Mouse (Mus musculus) 3134 (cell line): ENCODE data around the gene Tmem203.
A peak's percentile ranks its signal among the peaks of the same experiment; 100 is the strongest.
"Not testable (repeated sequence)": the region's sequence is repeated elsewhere in the genome, so short reads cannot be mapped to it uniquely, and the experiment has no call there.

Experiments used
- DNase-seq: peaks from one replicate; pipeline ENCODE4 v3.0.0-alpha.2; 2011; ENCODE audit warnings: low spot score; ENCODE audit not compliant: insufficient read length; ENCODE audit errors: extremely low read depth

Gene Tmem203

DNA sequence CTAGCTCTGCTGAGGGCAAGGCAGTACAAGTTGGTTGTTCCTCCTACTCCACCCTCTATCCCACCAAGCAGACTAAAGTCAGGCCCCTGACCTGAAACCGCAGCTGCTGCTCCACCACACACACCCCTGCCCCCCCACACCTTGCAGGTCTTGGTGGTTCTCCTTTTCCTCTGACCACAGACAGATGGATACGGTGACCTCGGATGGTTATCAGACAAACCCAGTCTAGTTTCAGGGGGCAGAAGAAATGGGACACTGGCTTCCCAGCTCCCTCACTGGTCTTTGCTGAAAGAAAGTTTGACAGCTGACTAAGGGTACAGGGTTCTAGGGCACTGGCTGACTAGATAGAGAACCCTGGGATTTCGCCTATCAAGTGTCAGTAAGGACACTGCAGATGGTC, 21.8 kb upstream of the Tmem203 start:
- DNase-seq = no peak

DNA sequence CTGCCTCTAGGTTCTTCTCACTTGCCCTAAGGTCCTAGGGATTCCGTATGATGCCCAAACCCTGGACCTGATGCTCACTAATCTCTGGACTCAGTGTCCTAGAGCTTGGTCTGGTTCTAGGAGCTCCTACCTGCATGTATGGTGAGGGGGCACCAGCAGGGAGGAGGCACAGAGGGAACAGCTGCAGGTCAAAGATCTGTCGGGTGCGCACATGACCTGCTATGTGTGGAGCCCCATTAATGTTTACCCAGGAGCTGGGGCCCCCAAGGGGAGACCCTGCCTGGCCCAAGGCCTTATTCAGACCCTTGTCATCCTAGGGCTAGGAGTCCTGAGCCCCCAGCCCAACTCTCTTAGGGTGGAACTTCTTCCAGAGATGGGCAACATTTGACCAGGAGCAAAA, 21.2 kb upstream of the Tmem203 start, which contains the start of gene Slc34a3:
Gene Slc34a3 (minus strand): TSS at position 315 of the 400 bp plus-strand sequence.
- DNase-seq = no peak

DNA sequence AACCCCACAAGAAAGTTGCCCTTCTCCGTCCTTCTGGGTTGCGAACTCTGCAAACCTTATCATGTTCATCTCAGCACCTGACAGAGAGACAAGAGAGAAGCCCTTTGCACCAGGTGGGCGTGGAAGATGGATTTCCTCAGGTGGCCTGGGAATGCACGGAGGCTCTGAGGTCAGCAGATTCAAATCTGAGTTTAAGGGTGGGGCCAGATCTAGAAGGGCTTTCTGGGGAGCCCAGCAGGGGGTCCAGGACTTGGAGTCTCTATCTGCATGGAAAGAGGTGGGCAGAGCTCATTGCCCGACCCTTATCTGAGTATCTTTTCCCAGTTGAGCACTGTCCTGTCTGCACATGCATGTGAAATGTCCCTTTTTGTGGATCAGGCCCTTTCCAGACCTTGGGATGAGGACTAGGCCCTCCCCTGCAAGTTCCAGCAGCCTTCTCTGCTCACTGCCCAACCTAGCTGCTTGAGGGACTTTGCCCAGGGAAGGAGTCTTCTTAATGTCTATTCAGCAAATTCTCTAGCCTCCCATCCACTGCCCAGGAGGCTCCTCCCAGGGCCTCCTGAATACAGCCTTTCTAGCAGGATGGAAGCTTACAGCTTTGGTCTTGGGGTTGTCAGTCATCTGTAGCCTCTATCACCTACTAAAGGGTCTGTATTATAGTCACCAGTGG, 20.6 kb upstream of the Tmem203 start:
- no peak for DNase-seq

DNA sequence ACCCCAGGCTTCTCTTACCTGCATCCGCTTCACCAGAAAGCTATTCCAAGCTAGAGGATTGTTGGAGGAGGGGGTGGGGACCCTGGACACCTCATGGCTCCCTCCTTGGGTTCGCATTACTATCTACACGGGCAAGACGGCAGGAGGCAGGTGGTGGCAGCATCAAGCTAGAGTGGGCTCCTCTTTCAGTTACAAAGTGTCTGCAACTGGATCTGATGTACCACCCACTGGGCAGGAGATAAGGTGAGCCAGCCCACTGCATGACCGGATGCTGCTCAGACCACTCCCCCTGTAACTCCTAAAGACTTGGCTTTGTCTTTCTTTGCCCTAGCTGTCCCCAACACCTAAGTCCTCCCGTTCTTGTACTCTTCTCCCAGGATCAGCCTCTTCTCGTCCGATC, 18.6 kb upstream of the Tmem203 start, which contains the start of gene Rnf224:
Gene Rnf224 (minus strand): TSS at position 174 of the 400 bp plus-strand sequence.
- no peak for DNase-seq

DNA sequence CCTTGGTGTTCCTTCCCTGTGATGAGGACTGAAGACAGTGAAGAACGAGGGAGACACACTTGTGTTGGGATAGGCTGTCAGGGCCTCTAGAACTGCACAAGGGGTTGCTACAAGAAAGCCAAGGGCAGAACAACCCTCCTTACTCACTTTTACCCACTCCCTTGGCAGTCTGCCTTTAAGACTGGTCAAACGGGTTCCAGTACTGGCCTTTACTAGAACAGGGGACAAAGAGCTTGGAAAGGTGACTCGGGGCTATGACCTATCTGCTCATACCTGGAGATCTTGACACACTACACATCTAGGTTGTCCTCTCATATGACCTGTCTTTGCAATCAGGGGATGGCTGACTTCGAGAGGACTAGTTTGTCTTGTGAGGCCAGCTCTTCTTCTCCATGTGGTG, 17.7 kb upstream of the Tmem203 start:
- DNase-seq = no peak

DNA sequence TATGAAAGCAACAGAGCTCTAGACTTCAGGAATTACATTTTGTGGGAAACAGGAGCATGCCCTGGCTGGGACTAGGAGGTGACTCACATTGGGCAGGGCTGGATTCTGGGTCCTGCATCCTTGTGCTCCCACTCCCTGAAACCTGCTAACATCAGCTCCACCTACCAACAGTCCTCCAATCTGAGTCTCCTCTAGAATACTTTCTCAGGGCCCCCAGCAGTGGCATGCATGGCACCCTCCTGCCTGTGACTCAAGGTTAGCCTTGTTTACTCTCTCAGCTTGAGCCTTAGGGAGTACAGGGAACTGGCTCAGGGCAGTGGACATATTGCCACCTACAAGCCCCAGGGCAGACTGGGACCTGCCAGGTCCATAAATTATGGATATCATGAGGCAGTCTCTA, 17.1 kb upstream of the Tmem203 start:
- DNase-seq = no peak

DNA sequence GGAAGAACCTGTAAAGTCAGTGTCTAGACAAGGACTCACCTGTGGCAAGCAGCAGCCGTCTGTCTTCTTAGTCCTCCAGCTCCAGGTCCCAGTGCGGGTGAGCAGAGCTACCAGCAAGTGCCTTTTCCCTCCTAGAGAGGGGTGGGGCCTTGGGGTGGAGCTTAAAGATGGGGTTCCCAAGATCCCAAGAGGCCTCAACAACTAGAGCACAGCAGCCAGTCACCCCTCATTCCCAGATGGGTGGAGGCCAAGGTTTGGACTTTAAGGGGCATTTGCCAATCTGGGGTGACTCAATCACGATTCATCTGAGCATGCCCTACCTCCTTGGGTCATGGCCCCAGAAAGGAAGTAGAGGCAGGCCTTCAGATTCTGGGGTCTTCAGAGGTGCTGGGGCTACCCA, 15.5 kb upstream of the Tmem203 start:
- DNase-seq = no peak

DNA sequence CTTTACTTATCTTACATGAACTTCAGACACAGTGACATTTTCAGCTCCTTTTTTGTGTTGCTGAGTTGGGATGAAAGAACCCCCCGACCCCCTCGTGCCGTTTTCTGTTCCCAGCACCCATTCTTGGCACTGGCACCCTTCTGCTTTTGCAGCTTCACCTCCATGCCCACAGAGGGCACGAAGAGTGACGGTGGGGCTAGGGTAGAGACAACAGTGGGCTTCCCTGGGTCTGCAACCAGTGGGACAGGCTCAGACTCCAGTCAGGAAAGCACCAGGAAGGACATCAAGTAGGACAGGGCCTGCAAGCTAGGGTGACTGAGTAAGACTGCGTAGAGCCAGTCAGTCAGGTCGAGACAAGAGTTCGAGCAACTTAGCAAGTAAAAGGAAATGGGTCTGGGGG, 14.9 kb upstream of the Tmem203 start:
- DNase-seq = no peak

DNA sequence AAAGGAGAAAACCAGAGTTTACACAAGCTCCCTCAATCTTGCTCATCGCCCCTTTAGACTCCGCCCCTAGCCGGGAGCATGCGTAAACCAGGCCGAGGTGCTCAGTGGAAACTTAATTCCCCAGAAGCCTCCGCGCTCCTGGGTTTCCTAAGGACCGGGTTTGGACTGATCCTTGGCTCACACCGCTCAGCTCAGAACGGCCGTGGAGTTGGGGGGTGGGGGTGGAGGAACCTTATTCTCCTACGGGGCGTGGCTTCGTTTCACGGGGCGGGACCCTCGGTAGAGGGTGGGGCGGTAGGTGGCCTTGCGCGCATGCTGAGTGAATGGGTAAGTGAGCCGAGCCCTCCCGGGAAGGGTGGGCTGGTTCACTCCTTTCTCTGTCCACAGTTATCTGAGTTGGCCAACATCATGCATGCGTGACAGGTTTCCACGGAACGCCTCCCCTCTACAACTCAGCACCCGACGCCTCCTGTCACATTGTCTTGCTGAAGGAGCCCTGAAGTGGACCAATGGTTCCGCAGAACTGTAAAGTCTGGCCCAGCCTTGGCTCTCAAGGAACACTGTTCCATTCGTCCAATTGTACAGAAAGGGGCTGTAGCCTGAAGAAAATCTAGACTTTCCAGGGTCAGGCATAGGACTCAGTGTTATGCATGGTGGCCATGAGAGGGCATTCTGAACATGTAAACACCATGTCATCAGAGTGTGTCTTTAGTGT, 14.4 kb upstream of the Tmem203 start:
- DNase-seq = no peak

DNA sequence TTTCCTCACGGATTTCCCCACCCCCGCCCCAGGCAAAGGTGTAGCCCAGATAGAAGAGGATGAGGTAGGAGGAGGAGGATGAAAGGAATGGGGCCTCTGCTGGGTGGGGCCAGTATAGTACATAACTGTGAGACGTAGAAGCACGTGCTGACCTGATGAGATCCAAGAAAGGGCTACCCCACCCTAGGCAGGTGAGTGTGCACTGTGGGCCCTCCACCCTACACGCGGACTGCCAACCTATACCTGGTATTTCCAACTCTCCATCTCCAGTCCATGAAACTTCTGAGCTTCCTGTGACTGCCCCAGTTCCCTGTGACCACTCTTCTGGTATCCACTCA, 13.8 kb upstream of the Tmem203 start:
- no peak for DNase-seq

DNA sequence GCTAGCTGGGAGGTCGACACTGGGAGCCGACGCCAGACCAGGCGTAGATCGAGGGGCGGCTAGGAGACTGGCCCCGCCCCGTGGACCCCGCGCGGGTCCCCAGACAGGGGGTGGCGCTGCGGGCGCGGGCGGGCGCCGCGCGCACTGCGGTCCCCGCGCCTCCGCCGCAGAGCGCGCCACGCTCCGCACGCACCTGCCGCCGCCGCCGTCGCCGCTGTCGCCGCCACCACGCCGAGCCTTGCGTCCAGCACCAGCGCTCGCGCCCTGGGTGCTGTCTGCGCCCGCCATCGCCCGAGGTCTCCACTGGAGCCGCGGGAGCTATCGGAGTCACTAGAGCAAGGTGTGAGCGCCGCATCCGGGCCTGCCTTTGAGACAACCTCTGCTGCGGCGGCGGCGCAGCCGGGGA, 13.1 kb upstream of the Tmem203 start, which contains the start of the genes Rnf208 and Cysrt1:
Gene Rnf208 (plus strand): TSS at position 155 of the 406 bp plus-strand sequence.
Gene Cysrt1 (minus strand): TSS at position 352 of the 406 bp plus-strand sequence.
- DNase-seq = no peak

DNA sequence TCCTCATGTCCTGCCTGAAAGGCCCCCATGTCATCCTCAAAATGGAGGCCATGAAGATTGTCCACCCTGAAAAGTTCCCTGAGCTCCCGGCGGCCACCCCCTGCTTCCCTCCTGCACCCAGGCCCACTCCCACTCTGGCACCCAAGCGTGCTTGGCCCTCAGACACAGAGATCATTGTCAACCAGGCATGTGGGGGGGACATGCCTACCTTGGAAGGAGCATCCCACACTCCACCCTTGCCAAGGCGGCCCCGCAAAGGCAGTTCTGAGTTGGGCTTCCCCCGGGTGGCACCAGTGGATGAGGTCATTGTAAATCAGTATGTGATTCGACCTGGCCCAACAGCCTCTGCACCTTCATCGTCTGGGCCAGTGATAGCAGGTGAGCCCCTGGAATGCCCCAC, 11.9 kb upstream of the Tmem203 start:
- no peak for DNase-seq

DNA sequence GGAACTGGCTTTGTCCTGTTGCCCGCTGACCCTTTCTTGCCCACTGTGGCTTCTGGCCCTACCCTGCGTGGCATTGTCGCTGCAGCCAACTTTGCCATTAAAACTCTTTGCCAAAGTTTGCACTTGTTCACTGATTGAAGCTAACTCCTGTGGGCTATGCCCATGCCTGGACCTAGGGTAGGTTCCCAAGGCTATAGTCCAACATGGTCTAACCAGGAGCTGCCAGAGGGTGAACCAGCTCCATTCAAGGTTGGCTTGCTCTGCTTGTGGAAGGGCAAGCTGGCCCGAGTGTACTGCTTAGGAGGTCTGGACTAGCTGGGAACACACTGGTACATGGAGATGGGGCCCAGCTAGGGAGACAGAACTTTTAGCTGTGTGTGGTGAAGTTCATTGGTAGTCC, 11.1 kb upstream of the Tmem203 start:
- no peak for DNase-seq

DNA sequence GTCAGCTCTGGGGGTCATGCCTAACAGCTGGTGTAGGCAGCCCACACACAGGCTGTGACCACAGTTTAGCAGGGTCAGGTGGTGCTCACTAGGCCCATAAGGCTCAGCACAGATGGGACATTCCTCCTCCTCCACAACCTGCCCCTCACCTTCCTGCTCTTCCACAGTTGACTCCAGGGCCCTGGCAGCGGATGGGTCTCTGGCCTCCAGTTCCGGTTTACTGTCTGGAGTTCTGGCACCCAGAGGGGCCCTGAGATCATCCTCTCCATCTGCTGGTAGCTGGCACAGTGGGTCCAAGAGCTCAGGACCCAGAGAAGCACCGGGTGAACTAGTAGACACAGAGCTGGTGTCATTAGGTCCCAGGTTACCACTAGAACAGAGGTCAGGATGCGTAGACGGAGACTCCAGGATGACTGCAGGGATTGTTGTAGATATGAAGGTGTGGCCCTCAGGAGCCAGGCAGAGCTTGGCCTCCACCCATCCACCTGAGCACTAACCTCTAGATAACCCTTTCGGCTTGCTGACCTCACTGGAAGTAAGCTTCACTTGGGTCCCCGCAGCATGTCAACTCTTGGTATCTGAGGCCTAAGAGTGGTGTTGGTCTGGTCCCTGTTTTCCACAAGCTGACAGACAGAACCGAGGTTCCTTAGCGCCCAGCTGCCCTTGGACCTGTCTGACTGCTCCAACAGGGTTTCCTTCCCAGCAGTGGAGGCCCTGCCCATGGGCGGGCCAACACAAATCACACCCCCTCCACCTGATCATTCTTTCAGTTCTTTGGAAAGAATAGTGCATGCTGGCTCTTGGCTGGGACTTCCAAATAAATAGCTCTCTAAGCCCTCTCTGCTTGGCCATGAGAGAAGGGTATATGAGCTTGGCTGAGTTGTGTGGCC, 8.8 kb upstream of the Tmem203 start, which contains the start of gene AL732309.1:
Gene AL732309.1 (minus strand): TSS at position 681 of the 890 bp plus-strand sequence.
- DNase-seq = no peak

DNA sequence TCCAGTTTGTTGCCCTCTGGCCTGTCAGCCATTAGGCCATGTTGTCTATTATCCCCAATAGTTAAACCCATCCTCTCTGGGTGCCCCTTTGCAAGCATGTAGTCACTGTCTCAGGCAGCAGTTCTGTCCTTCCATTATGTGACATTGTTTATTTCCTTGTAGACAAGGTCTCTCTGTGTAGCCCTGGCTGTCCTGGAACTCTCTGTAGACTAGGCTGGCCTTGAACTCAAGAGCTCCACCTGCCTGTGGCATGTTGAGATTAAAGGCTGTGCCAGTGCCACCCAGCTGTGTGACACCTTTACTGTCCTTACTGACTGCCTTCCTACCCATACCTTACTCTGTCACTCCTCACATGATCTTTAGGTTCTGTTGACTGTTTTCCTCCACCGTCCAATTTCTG, 2.9 kb upstream of the Tmem203 start:
- DNase-seq = no peak

DNA sequence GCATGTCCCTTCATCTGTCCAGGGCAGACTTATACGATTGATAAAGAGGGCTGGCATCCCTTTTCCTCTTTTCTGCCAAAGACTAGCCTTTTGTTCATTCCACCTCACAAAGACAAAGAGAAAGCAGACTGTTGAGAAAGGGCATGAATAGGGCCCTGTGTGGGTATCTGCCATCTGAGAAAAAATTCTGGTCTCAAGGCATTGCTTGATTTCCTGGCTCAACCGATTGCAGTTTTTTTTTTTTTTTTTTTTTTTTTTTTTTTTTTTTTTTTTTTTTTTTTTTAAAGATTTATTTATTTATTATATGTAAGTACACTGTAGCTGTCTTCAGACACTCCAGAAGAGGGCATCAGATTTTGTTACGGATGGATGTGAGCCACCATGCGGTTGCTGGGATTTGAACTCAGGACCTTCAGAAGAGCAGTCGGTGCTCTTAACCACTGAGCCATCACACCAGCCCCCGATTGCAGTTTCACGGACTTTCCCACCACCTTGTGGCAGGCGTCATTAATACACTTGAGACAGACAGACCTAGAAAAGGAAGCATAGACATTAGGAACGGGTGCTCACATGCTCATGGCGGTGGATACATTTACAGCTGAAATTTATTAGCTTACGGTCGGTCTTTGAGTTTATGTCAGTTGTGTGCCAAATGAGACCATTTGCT, 1.3 kb downstream of the Tmem203 start:
- not testable (repeated sequence) for DNase-seq

DNA sequence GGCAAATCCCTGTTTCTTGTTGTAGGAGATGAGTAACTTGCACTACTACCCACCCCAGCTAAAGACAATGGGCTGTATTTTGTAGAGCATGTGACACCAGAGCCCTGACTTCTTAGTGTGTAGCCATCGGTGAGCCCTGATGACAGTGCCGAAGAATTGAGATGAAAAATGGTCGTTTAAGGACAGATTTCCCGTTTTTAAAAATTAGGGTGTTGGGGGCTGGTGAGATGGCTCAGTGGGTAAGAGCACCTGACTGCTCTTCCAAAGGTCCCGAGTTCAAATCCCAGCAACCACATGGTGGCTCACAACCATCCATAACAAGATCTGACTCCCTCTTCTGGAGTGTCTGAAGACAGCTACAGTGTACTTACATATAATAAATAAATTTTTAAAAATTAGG, 2.0 kb downstream of the Tmem203 start:
- DNase-seq = not testable (repeated sequence)

DNA sequence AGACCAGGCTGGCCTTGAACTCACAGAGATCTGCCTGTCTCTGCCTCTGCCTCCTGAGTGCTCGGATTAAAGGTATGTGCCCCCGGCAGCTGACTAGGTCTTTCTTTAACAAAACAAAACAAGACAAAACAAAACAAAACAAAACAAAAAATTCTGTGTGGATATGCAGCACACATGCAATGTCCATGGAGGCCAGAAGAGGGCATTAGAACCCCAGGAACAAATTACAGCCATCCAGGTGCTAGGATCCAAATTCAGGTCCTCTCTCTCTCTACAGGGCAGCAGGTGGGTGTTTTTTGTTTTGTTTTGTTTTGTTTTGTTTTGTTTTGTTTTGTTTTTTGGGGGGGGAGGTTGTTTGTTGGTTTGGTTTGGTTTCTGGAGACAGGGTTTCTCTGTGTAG, 3.6 kb downstream of the Tmem203 start:
- DNase-seq = no peak

DNA sequence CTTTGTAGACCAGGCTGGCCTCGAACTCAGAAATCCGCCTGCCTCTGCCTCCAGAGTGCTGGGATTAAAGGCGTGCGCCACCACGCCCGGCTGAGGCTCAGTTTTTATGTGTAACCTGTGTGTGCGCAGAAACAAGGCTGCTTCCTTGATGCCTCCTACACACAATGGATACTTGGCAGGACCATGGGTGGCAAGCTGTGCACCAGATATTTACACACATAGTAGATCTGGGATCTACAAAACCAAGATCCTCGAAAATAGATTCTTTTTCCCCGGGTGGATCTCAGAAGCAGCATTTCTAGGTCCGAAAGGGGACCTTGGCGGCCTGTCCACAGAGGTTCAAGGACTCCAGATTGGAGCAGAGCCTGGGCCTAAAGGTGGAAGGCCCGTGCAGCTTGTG, 6.6 kb downstream of the Tmem203 start:
- no peak for DNase-seq

DNA sequence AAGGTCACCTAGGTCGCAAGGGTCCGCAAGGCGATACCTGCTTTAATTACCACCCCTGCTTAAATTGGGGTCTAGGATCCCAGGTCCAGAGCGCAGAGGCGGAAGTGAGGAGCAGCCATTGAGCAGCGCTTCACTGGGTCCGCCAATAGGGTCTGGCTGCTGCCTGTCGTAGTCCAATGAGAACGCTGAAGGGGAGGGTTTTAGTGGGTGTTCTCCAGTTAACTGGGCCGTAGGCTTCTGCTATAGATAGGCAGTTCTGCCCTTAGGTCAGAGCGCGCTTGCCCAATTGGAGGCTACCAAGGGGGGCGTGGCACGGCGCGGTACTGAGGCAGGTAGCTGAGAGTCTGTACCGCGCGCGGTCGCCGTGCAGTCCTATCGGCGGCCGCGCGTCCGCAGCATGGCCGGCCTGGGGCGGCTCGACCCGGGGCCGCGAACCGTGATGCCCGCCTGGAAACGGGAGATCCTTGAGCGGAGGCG, 7.1 kb downstream of the Tmem203 start, which contains the start of gene Tprn:
Gene Tprn (plus strand): TSS at position 328 of the 477 bp plus-strand sequence.
- DNase-seq = peak; percentile 89
